Mouse (Mus musculus): Measurements from ENCODE around the gene Notum.
"Not testable (repeated sequence)": the region's sequence is repeated elsewhere in the genome, so short reads cannot be mapped to it uniquely, and the experiment has no call there.

Gene Notum

GRCm38 (mm10) chr11:120661076-120661460 is at the start of gene Notum:
TSS of gene Notum (minus strand) at chr11:120661175.
- DNase-seq = no peak

GRCm38 (mm10) chr11:120710672-120711071 is 49.7 kb upstream of the Notum start:
- DNase-seq = no peak

- DNase-seq = no peak
These were observed 48.6 kb upstream of the Notum start for GRCm38 (mm10) chr11:120709551-120709950.

- DNase-seq = no peak
These were observed 47.0 kb upstream of the Notum start for GRCm38 (mm10) chr11:120707969-120708368.

- no peak for DNase-seq
These were observed 46.2 kb upstream of the Notum start for GRCm38 (mm10) chr11:120707225-120707624.

GRCm38 (mm10) chr11:120706120-120706519 is 45.1 kb upstream of the Notum start:
- no peak for DNase-seq

- no peak for DNase-seq
These were observed 43.7 kb upstream of the Notum start for GRCm38 (mm10) chr11:120704486-120705325.

- DNase-seq = no peak
These were observed 42.9 kb upstream of the Notum start for GRCm38 (mm10) chr11:120703696-120704454.

- no peak for DNase-seq
These were observed 36.8 kb upstream of the Notum start for GRCm38 (mm10) chr11:120697741-120698140.

- peak; percentile 32 to 37 for DNase-seq
These were observed 35.6 kb upstream of the Notum start for GRCm38 (mm10) chr11:120696568-120696967.

GRCm38 (mm10) chr11:120695641-120696040 is 34.7 kb upstream of the Notum start:
- no peak for DNase-seq

- DNase-seq = no peak
These were observed 34.2 kb upstream of the Notum start for GRCm38 (mm10) chr11:120695184-120695583.

- DNase-seq = no peak
These were observed 32.5 kb upstream of the Notum start for GRCm38 (mm10) chr11:120693461-120693860.

GRCm38 (mm10) chr11:120692471-120693011 is 31.6 kb upstream of the Notum start:
- no peak for DNase-seq

- DNase-seq = no peak
These were observed 28.4 kb upstream of the Notum start for GRCm38 (mm10) chr11:120689365-120689764.

GRCm38 (mm10) chr11:120686650-120687272 is 25.8 kb upstream of the Notum start:
- DNase-seq = no peak

GRCm38 (mm10) chr11:120684660-120685059 is 23.7 kb upstream of the Notum start:
- DNase-seq = no peak

GRCm38 (mm10) chr11:120684086-120684485 is 23.1 kb upstream of the Notum start:
- no peak for DNase-seq

GRCm38 (mm10) chr11:120683536-120683935 is 22.6 kb upstream of the Notum start:
- DNase-seq = no peak

GRCm38 (mm10) chr11:120682683-120683082 is 21.7 kb upstream of the Notum start:
- no peak for DNase-seq

- peak; percentile 52 to 53 for DNase-seq
These were observed 18.9 kb upstream of the Notum start for GRCm38 (mm10) chr11:120679909-120680308.

- no peak for DNase-seq
These were observed 16.0 kb upstream of the Notum start for GRCm38 (mm10) chr11:120676951-120677350.

GRCm38 (mm10) chr11:120675875-120676274 is 14.9 kb upstream of the Notum start:
- DNase-seq = not testable (repeated sequence)
